Mouse (Mus musculus) embryonic facial prominence, embryonic 13.5 days (tissue): ENCODE measurements around the gene Gm12794. TPM values are rescaled to one million over a fixed set of nuclear protein-coding genes. Genes with fewer than 3 reads are reported as not detected.
"Not testable (repeated sequence)": the region's sequence is repeated elsewhere in the genome, so short reads cannot be mapped to it uniquely, and the experiment has no call there.

Source experiments
- ATAC-seq: fragments of 200-750 bp; cut with Nextera tagmentation; 2 replicates; pipeline ENCODE4 v1.8.0; 2017; ENCODE audit warnings: low read depth; ENCODE audit not compliant: insufficient number of reproducible peaks, insufficient read depth, low FRiP score, low TSS enrichment
- H3K27ac ChIP-seq: fragments of 300-500 bp; sonication (generic); 2 replicates; pipeline ENCODE4 v1.5.1; 2015; ENCODE audit warnings: moderate library complexity, mild to moderate bottlenecking, inconsistent platforms
- H3K27me3 ChIP-seq: fragments of 300-500 bp; sonication (generic); 2 replicates; pipeline ENCODE4 v1.6.1; 2015; ENCODE audit warnings: mild to moderate bottlenecking, inconsistent platforms
- H3K36me3 ChIP-seq: fragments of 300-500 bp; sonication (generic); 2 replicates; pipeline ENCODE4 v1.6.1; 2015; ENCODE audit warnings: mild to moderate bottlenecking, inconsistent platforms
- H3K4me1 ChIP-seq: fragments of 300-500 bp; sonication (generic); 2 replicates; pipeline ENCODE4 v1.6.1; 2015; ENCODE audit warnings: inconsistent platforms
- H3K4me2 ChIP-seq: fragments of 300-500 bp; sonication (generic); 2 replicates; pipeline ENCODE4 v1.6.1; 2015; ENCODE audit warnings: moderate library complexity, mild to moderate bottlenecking, inconsistent platforms
- H3K4me3 ChIP-seq: fragments of 300-500 bp; sonication (generic); 2 replicates; pipeline ENCODE4 v1.5.1; 2015; ENCODE audit warnings: mild to moderate bottlenecking, inconsistent platforms
- H3K9ac ChIP-seq: fragments of 300-500 bp; sonication (generic); 2 replicates; pipeline ENCODE4 v1.6.1; 2015; ENCODE audit warnings: mild to moderate bottlenecking, inconsistent platforms
- H3K9me3 ChIP-seq: fragments of 300-500 bp; sonication (generic); 2 replicates; pipeline ENCODE4 v1.6.1; 2016; ENCODE audit warnings: inconsistent platforms
- WGBS: fragments of 180-500 bp; shearing (Covaris S2); methylation state at CpG from one replicate; pipeline ENCODE4 v1.1.7; 2015; ENCODE audit warnings: mixed read lengths; 5-methylcytosine and 5-hydroxymethylcytosine counted together
- polyA plus RNA-seq: library from polyadenylated mRNA; unstranded; fragments of >200 nt; fragmentation: Nextera tagmentation; extraction: Ambion mirVana; gene quantifications from 2 replicates; pipeline ENCODE4 v1.2.1, GENCODE M21; 2015

The Gm12794 gene
- not detected in 2 replicates for polyA plus RNA-seq

GRCm38 (mm10) chr4:101940107-101940506 lies at the start of gene Gm12794:
Gm12794 (plus strand) TSS chr4:101940407.
- H3K27me3 ChIP-seq, H3K9me3 ChIP-seq, H3K4me1 ChIP-seq, H3K9ac ChIP-seq, H3K4me2 ChIP-seq, ATAC-seq, H3K27ac ChIP-seq, H3K36me3 ChIP-seq, H3K4me3 ChIP-seq: not testable (repeated sequence)
- 70% methylated on average over 2 of the region's 2 CpGs for WGBS

- 73% methylated on average over 7 of the region's 7 CpGs for WGBS
- no peaks in the 10 kb centered on the region for H3K36me3 ChIP-seq
- H3K4me1 ChIP-seq = no peaks in the 10 kb centered on the region
- no peak within 1 kb of the TSS for H3K9ac ChIP-seq
- no peak within 1 kb of the TSS for H3K4me3 ChIP-seq
- no peak for ATAC-seq
- no peak within 1 kb of the TSS for H3K4me2 ChIP-seq
- no peaks in the 10 kb centered on the region for H3K9me3 ChIP-seq
- H3K27me3 ChIP-seq = no peaks in the 10 kb centered on the region
- no peak within 1 kb of the TSS for H3K27ac ChIP-seq
These were observed 46.4 kb upstream of the Gm12794 start, which contains the start of gene C130073F10Rik for GRCm38 (mm10) chr4:101893656-101894420. C130073F10Rik (minus strand) TSS chr4:101893789.

- not testable (repeated sequence) for H3K27me3 ChIP-seq, H3K9me3 ChIP-seq, H3K36me3 ChIP-seq, H3K4me2 ChIP-seq, H3K9ac ChIP-seq, H3K4me1 ChIP-seq, H3K27ac ChIP-seq, H3K4me3 ChIP-seq, ATAC-seq
- WGBS = 86% methylated on average over 2 of the region's 2 CpGs
These were observed 31.4 kb upstream of the Gm12794 start, which contains the start of gene Gm12800 for GRCm38 (mm10) chr4:101908821-101909220. Gm12800 (plus strand) TSS chr4:101909121.

GRCm38 (mm10) chr4:101980949-101981348 lies 40.7 kb downstream of the Gm12794 start, which contains the start of gene Gm12790:
Gm12790 (minus strand) TSS chr4:101981049.
- not testable (repeated sequence) for ATAC-seq, H3K9ac ChIP-seq, H3K4me2 ChIP-seq, H3K4me1 ChIP-seq, H3K4me3 ChIP-seq, H3K27ac ChIP-seq, H3K27me3 ChIP-seq, H3K36me3 ChIP-seq, H3K9me3 ChIP-seq
- 88% methylated on average over 1 of the region's 5 CpGs for WGBS

GRCm38 (mm10) chr4:101985678-101986077 lies 45.5 kb downstream of the Gm12794 start:
- Histone ChIP-seq H3K9me3 (no peaks in the 10 kb centered on the region), H3K4me3 (no peak overlapping the region), H3K9ac (no peak overlapping the region), H3K27me3 (no peaks in the 10 kb centered on the region), H3K27ac (no peak overlapping the region), H3K4me2 (no peak overlapping the region), H3K4me1 (no peaks in the 10 kb centered on the region), H3K36me3 (no peaks in the 10 kb centered on the region)
- WGBS = 92% methylated on average over 5 of the region's 5 CpGs
- no peak for ATAC-seq

- H3K27me3 ChIP-seq, H3K9ac ChIP-seq, H3K27ac ChIP-seq, ATAC-seq, H3K36me3 ChIP-seq, H3K9me3 ChIP-seq, H3K4me2 ChIP-seq, H3K4me1 ChIP-seq, H3K4me3 ChIP-seq: not testable (repeated sequence)
- WGBS = 80% methylated on average over 2 of the region's 2 CpGs
These were observed 46.1 kb downstream of the Gm12794 start, which contains the start of gene Gm12789 for GRCm38 (mm10) chr4:101986326-101986725. Gm12789 (plus strand) TSS chr4:101986626.

Other genes with a start within 250 kb of the Gm12794 start
- gene Lepr, start 223.0 kb upstream of the Gm12794 start, polyA plus RNA-seq = 10.1 and 11.2 TPM in 2 replicates
- gene B020004J07Rik, start 96.4 kb upstream of the Gm12794 start, polyA plus RNA-seq = not detected in 2 replicates
- gene C130073F10Rik, start 46.6 kb upstream of the Gm12794 start, polyA plus RNA-seq = not detected in 2 replicates
- gene Gm12800, start 31.3 kb upstream of the Gm12794 start, polyA plus RNA-seq = not detected in 2 replicates
- gene Gm12790, start 40.6 kb downstream of the Gm12794 start, polyA plus RNA-seq = not detected in 2 replicates
- gene Gm12789, start 46.2 kb downstream of the Gm12794 start, polyA plus RNA-seq = not detected in 2 replicates
- 9.6 and 14.2 TPM in 2 replicates for gene Pde4b, start 147.1 kb downstream of the Gm12794 start, polyA plus RNA-seq